Mouse (Mus musculus): ENCODE measurements around the gene Dnaja3. TPM values are rescaled to one million over a fixed set of nuclear protein-coding genes. Genes with fewer than 3 reads are reported as not detected.
A peak's percentile ranks its signal among the peaks of the same experiment; 100 is the strongest.

Gene Dnaja3
- total and polyA plus RNA-seq, 3 experiments: 33.1 to 73.2 (median 53.1) TPM

- H3K9me3 ChIP-seq (replicated peaks): no peaks in the 10 kb centered on the region
- DNase-seq (ENCODE audit: low spot score) (no peak), ATAC-seq (ENCODE audit: extremely low read depth, insufficient number of reproducible peaks, low FRiP score, poor library complexity, severe bottlenecking) (no peak)
- peaks cover 56% of the 10 kb centered on the region for H3K36me3 ChIP-seq (replicated peaks)
- peaks cover under 1% of the 10 kb centered on the region; the same call in 1 of the 2 replicates for H3K4me1 ChIP-seq (ENCODE audit: insufficient read depth, low read depth, low read length)
- TF ChIP-seq CTCF (IDR thresholded peaks at IDR 0.05; ENCODE audit: low read depth, low read length) (no peak), POLR2AphosphoS5 (IDR thresholded peaks at IDR 0.05; ENCODE audit: insufficient replicate concordance, low read depth, low read length) (no peak), GATA1 (IDR thresholded peaks at IDR 0.05; ENCODE audit: borderline replicate concordance, low read length) (no peak), GATA2 (IDR thresholded peaks at IDR 0.05; ENCODE audit: borderline replicate concordance, low read depth, low read length) (no peak), TAL1 (conservative IDR thresholded peaks at IDR 0.05; ENCODE audit: low read depth, low read length) (no peak)
- peaks cover 16% of the 10 kb centered on the region for H3K27me3 ChIP-seq (ENCODE audit: insufficient read depth, low read length)
- no peak overlapping the region for H3K4me3 ChIP-seq (ENCODE audit: low read depth, low read length)
Measured at GRCm38 (mm10) chr16:4613736-4614135, 26.1 kb upstream of the Dnaja3 start.

GRCm38 (mm10) chr16:4614639-4615038 lies 25.1 kb upstream of the Dnaja3 start:
- DNase-seq (ENCODE audit: low spot score) (no peak), ATAC-seq (ENCODE audit: extremely low read depth, insufficient number of reproducible peaks, low FRiP score, poor library complexity, severe bottlenecking) (no peak)
- Histone ChIP-seq H3K9me3 (replicated peaks) (no peaks in the 10 kb centered on the region), H3K36me3 (replicated peaks) (peaks cover 65% of the 10 kb centered on the region), H3K27me3 (ENCODE audit: insufficient read depth, low read length) (peaks cover 11% of the 10 kb centered on the region), H3K4me3 (ENCODE audit: low read depth, low read length) (no peak overlapping the region), H3K4me1 (ENCODE audit: insufficient read depth, low read depth, low read length) (no peaks in the 10 kb centered on the region)
- TF ChIP-seq GATA1 (IDR thresholded peaks at IDR 0.05; ENCODE audit: borderline replicate concordance, low read length): no peak
- no peak for TF ChIP-seq CTCF (IDR thresholded peaks at IDR 0.05; ENCODE audit: low read depth, low read length)
- TF ChIP-seq POLR2AphosphoS5 (IDR thresholded peaks at IDR 0.05; ENCODE audit: insufficient replicate concordance, low read depth, low read length): no peak
- TF ChIP-seq TAL1 (conservative IDR thresholded peaks at IDR 0.05; ENCODE audit: low read depth, low read length): no peak
- TF ChIP-seq GATA2 (IDR thresholded peaks at IDR 0.05; ENCODE audit: borderline replicate concordance, low read depth, low read length): no peak

GRCm38 (mm10) chr16:4615297-4615696 lies 24.5 kb upstream of the Dnaja3 start:
- ATAC-seq (ENCODE audit: extremely low read depth, insufficient number of reproducible peaks, low FRiP score, poor library complexity, severe bottlenecking) (no peak), DNase-seq (ENCODE audit: low spot score) (no peak)
- TF ChIP-seq CTCF (IDR thresholded peaks at IDR 0.05; ENCODE audit: low read depth, low read length) (no peak), GATA1 (IDR thresholded peaks at IDR 0.05; ENCODE audit: borderline replicate concordance, low read length) (no peak), TAL1 (conservative IDR thresholded peaks at IDR 0.05; ENCODE audit: low read depth, low read length) (no peak), GATA2 (IDR thresholded peaks at IDR 0.05; ENCODE audit: borderline replicate concordance, low read depth, low read length) (no peak), POLR2AphosphoS5 (IDR thresholded peaks at IDR 0.05; ENCODE audit: insufficient replicate concordance, low read depth, low read length) (no peak)
- Histone ChIP-seq H3K27me3 (ENCODE audit: insufficient read depth, low read length) (peaks cover 8% of the 10 kb centered on the region), H3K4me1 (ENCODE audit: insufficient read depth, low read depth, low read length) (no peaks in the 10 kb centered on the region), H3K9me3 (replicated peaks) (no peaks in the 10 kb centered on the region), H3K4me3 (ENCODE audit: low read depth, low read length) (no peak overlapping the region), H3K36me3 (replicated peaks) (peaks cover 72% of the 10 kb centered on the region)

GRCm38 (mm10) chr16:4616829-4617228 lies 23.0 kb upstream of the Dnaja3 start:
- Histone ChIP-seq H3K4me3 (ENCODE audit: low read depth, low read length) (no peak overlapping the region), H3K4me1 (ENCODE audit: insufficient read depth, low read depth, low read length) (peaks cover 5% of the 10 kb centered on the region; the same call in 1 of the 2 replicates), H3K9me3 (replicated peaks) (no peaks in the 10 kb centered on the region), H3K36me3 (replicated peaks) (peaks cover 84% of the 10 kb centered on the region), H3K27me3 (ENCODE audit: insufficient read depth, low read length) (no peaks in the 10 kb centered on the region)
- DNase-seq (ENCODE audit: low spot score) (no peak), ATAC-seq (ENCODE audit: extremely low read depth, insufficient number of reproducible peaks, low FRiP score, poor library complexity, severe bottlenecking) (no peak)
- no peak for TF ChIP-seq POLR2AphosphoS5 (IDR thresholded peaks at IDR 0.05; ENCODE audit: insufficient replicate concordance, low read depth, low read length)
- no peak for TF ChIP-seq GATA1 (IDR thresholded peaks at IDR 0.05; ENCODE audit: borderline replicate concordance, low read length)
- no peak for TF ChIP-seq CTCF (IDR thresholded peaks at IDR 0.05; ENCODE audit: low read depth, low read length)
- no peak for TF ChIP-seq TAL1 (conservative IDR thresholded peaks at IDR 0.05; ENCODE audit: low read depth, low read length)
- TF ChIP-seq GATA2 (IDR thresholded peaks at IDR 0.05; ENCODE audit: borderline replicate concordance, low read depth, low read length): no peak

GRCm38 (mm10) chr16:4624074-4624473 lies 15.7 kb upstream of the Dnaja3 start:
- Histone ChIP-seq H3K4me1 (ENCODE audit: insufficient read depth, low read depth, low read length) (peaks cover 34% of the 10 kb centered on the region), H3K36me3 (replicated peaks) (peaks cover 77% of the 10 kb centered on the region), H3K9me3 (replicated peaks) (no peaks in the 10 kb centered on the region), H3K27me3 (ENCODE audit: insufficient read depth, low read length) (no peaks in the 10 kb centered on the region), H3K4me3 (ENCODE audit: low read depth, low read length) (peak overlapping the region; percentile 88)
- DNase-seq (ENCODE audit: low spot score): no peak
- ATAC-seq (ENCODE audit: extremely low read depth, insufficient number of reproducible peaks, low FRiP score, poor library complexity, severe bottlenecking): no peak
- TF ChIP-seq GATA1 (IDR thresholded peaks at IDR 0.05; ENCODE audit: borderline replicate concordance, low read length) (no peak), CTCF (IDR thresholded peaks at IDR 0.05; ENCODE audit: low read depth, low read length) (no peak), GATA2 (IDR thresholded peaks at IDR 0.05; ENCODE audit: borderline replicate concordance, low read depth, low read length) (no peak), TAL1 (conservative IDR thresholded peaks at IDR 0.05; ENCODE audit: low read depth, low read length) (no peak), POLR2AphosphoS5 (IDR thresholded peaks at IDR 0.05; ENCODE audit: insufficient replicate concordance, low read depth, low read length) (no peak)

- Histone ChIP-seq H3K27me3 (ENCODE audit: insufficient read depth, low read length) (no peaks in the 10 kb centered on the region), H3K36me3 (replicated peaks) (peaks cover 77% of the 10 kb centered on the region), H3K4me3 (ENCODE audit: low read depth, low read length) (peak within 1 kb of the TSS; percentile 88), H3K9me3 (replicated peaks) (no peaks in the 10 kb centered on the region), H3K4me1 (ENCODE audit: insufficient read depth, low read depth, low read length) (peaks cover 34% of the 10 kb centered on the region)
- DNase-seq (ENCODE audit: low spot score) (peak; percentile 80), ATAC-seq (ENCODE audit: extremely low read depth, insufficient number of reproducible peaks, low FRiP score, poor library complexity, severe bottlenecking) (peak; percentile 70)
- TF ChIP-seq TAL1 (conservative IDR thresholded peaks at IDR 0.05; ENCODE audit: low read depth, low read length) (no peak), POLR2AphosphoS5 (IDR thresholded peaks at IDR 0.05; ENCODE audit: insufficient replicate concordance, low read depth, low read length) (0 out of 2 replicates have a peak, but pooled peaks have one; percentile 48), GATA2 (IDR thresholded peaks at IDR 0.05; ENCODE audit: borderline replicate concordance, low read depth, low read length) (no peak), CTCF (IDR thresholded peaks at IDR 0.05; ENCODE audit: low read depth, low read length) (no peak)
Measured at GRCm38 (mm10) chr16:4624481-4625110, 15.2 kb upstream of the Dnaja3 start, which contains the start of gene Pam16. TSS of gene Pam16 (minus strand) at chr16:4624988.

All from G1E (cell line).